Mouse (Mus musculus): ENCODE data around the gene Etfa. TPM values are rescaled to one million over a fixed set of nuclear protein-coding genes. Genes with fewer than 3 reads are reported as not detected.
A peak's percentile ranks its signal among the peaks of the same experiment; 100 is the strongest.

The Etfa gene
- total RNA-seq (2021): 100 to 1,000 TPM; 418 to 565 TPM
- long read RNA-seq, experiment 1, transcript Etfa-201 (12 exons, 1,392 nt): major isoform, 1,087 of 1,189 reads
- long read RNA-seq, experiment 1, partial matches to known transcripts: 72 of 1,189 reads
- long read RNA-seq, experiment 1, other reads (novel, unspliced or antisense): 30 of 1,189 reads
- long read RNA-seq, experiment 2, transcript Etfa-201 (12 exons, 1,392 nt): major isoform, 248 of 273 reads
- long read RNA-seq, experiment 2, partial matches to known transcripts: 20 of 273 reads
- long read RNA-seq, experiment 2, other reads (novel, unspliced or antisense): 5 of 273 reads

- DNase-seq: peak; percentile 97 to 98
These were observed at the start of gene Etfa for GRCm38 (mm10) chr9:55512027-55512543. Gene Etfa (minus strand): TSS chr9:55512243.

GRCm38 (mm10) chr9:55560960-55561359, 48.9 kb upstream of the Etfa start:
- DNase-seq: no peak

GRCm38 (mm10) chr9:55554986-55555385, 42.9 kb upstream of the Etfa start:
- no peak for DNase-seq

- DNase-seq: no peak
These were observed 37.4 kb upstream of the Etfa start for GRCm38 (mm10) chr9:55549302-55549890.

GRCm38 (mm10) chr9:55548871-55549270, 36.8 kb upstream of the Etfa start:
- no peak for DNase-seq

- peak; percentile 61 to 70 for DNase-seq
These were observed 34.4 kb upstream of the Etfa start for GRCm38 (mm10) chr9:55546176-55547010.

- peak in 1 of 2 experiments; percentile 15 for DNase-seq
These were observed 33.6 kb upstream of the Etfa start for GRCm38 (mm10) chr9:55545556-55546175.

GRCm38 (mm10) chr9:55544861-55545555, 33.0 kb upstream of the Etfa start:
- DNase-seq: peak in 1 of 2 experiments; percentile 11

GRCm38 (mm10) chr9:55543703-55544401, 31.8 kb upstream of the Etfa start:
- peak in 1 of 2 experiments; percentile 20 for DNase-seq

- DNase-seq: no peak
These were observed 31.3 kb upstream of the Etfa start for GRCm38 (mm10) chr9:55543336-55543702.

- peak in 1 of 2 experiments; percentile 8 for DNase-seq
These were observed 30.6 kb upstream of the Etfa start for GRCm38 (mm10) chr9:55542366-55543325.

GRCm38 (mm10) chr9:55541681-55542365, 29.8 kb upstream of the Etfa start:
- peak in 1 of 2 experiments; percentile 31 for DNase-seq

- peak; percentile 38 to 54 for DNase-seq
These were observed 28.8 kb upstream of the Etfa start for GRCm38 (mm10) chr9:55540888-55541287.

- no peak for DNase-seq
These were observed 28.3 kb upstream of the Etfa start for GRCm38 (mm10) chr9:55540391-55540770.

GRCm38 (mm10) chr9:55539661-55540390, 27.8 kb upstream of the Etfa start:
- DNase-seq: no peak

- no peak for DNase-seq
These were observed 27.0 kb upstream of the Etfa start for GRCm38 (mm10) chr9:55539006-55539405.

GRCm38 (mm10) chr9:55538377-55538776, 26.3 kb upstream of the Etfa start, which contains the start of gene Isl2:
Gene Isl2 (plus strand): TSS chr9:55538672.
- DNase-seq: peak in 1 of 2 experiments; percentile 12

- DNase-seq: peak; percentile 52 to 71
These were observed 23.9 kb upstream of the Etfa start for GRCm38 (mm10) chr9:55535907-55536306.
